Mouse (Mus musculus) megakaryocyte progenitor cell, adult 5-6 weeks (primary cell): Measurements from ENCODE around the gene Lamp1. TPM values are rescaled to one million over a fixed set of nuclear protein-coding genes. Genes with fewer than 3 reads are reported as not detected.

Experiments used
- ATAC-seq: replicated peaks from 2 replicates; pipeline ENCODE4 v1.8.0; 2016; ENCODE audit warnings: mild to moderate bottlenecking, moderate TSS enrichment, inconsistent platforms; ENCODE audit not compliant: poor library complexity
- total RNA-seq, 2 experiments: library from RNA; stranded (forward) in 1 of 2; stranded (reverse) in 1 of 2; fragments of 157-497, 149-512 nt in 1 of 2; fragments of 200-1000 nt in 1 of 2; gene quantifications; 2 replicates each; pipeline versions ENCODE4 v1.2.3 to v1.2.4; 2015 to 2017

Gene Lamp1
- total RNA-seq, 2 experiments from 2014 or later = 209 to 273 TPM

- no peak for ATAC-seq
Observed at GRCm38 (mm10) chr8:13162098-13162497, 3.1 kb downstream of the Lamp1 start.

DNA sequence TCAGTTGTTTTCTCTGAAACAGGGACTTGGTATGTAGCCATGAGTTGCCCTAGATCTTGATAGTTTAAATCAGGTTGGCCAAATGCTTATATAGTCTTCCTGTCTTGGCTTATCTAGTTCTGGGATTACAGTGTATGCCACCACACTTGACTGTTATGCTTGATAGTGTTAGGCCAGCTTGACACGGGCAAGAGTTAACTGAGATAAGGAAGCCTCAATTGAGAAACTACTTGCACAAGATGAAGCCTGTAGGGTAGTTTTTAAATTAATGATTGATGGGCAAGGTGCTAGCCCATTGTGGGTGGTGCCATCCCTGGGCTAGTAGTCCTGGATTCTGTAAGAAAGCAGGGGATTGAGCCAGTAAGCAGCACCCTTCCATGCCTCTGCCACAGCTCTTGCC is 4.6 kb downstream of the Lamp1 start:
- ATAC-seq = peak; percentile 53

DNA sequence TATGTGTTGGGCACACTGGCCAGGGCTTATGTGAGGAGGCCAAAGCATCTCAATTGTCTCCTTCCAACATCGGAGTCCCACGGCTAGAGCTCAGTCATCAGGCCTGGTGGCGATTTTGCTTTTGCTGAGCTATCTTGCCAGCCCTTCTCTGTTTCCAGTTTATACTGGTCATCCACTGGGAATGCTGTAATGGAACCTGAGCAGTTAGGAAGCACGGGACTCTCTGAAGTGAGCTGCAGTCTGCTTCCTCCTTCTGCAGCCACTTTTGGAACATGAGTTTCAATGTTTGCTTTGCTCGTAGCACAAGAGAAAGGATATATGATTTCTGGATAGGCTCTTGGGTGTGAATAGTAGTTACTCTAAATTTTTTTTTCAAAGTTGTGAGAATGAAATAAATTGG is 5.4 kb downstream of the Lamp1 start:
- no peak for ATAC-seq

- ATAC-seq = no peak
Observed at GRCm38 (mm10) chr8:13170510-13170909, 11.5 kb downstream of the Lamp1 start.

DNA sequence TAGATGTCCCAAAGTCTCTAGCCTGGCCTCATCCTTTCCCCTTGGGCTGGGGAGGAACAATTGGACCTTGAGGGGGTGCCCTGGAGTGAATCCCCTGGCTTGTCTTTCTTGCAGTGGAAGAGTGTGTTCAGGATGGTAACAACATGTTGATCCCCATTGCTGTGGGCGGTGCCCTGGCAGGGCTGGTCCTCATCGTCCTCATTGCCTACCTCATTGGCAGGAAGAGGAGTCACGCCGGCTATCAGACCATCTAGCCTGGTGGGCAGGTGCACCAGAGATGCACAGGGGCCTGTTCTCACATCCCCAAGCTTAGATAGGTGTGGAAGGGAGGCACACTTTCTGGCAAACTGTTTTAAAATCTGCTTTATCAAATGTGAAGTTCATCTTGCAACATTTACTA is 15.3 kb downstream of the Lamp1 start:
- no peak for ATAC-seq

GRCm38 (mm10) chr8:13174811-13175210 is 15.8 kb downstream of the Lamp1 start:
- no peak for ATAC-seq

DNA sequence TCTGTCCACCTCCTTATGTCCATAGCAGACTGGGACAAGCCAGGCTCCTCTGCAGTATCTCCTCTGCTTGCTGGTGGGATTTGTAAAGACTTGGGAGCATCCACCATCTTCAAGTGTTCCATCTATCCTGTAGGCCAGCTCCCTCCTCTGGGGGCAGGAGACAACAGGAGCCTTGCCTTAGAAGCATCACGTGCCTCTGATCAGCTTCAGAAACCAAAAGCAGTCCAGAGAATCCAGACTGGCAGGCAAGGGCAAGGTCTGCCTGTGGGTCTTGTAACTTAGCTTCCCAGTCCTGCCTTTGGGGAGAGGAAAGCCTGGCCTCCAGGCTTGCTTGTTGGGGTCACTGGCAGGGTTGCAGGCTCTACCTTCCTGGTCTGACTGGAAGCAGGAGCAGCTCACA is 16.7 kb downstream of the Lamp1 start:
- no peak for ATAC-seq

DNA sequence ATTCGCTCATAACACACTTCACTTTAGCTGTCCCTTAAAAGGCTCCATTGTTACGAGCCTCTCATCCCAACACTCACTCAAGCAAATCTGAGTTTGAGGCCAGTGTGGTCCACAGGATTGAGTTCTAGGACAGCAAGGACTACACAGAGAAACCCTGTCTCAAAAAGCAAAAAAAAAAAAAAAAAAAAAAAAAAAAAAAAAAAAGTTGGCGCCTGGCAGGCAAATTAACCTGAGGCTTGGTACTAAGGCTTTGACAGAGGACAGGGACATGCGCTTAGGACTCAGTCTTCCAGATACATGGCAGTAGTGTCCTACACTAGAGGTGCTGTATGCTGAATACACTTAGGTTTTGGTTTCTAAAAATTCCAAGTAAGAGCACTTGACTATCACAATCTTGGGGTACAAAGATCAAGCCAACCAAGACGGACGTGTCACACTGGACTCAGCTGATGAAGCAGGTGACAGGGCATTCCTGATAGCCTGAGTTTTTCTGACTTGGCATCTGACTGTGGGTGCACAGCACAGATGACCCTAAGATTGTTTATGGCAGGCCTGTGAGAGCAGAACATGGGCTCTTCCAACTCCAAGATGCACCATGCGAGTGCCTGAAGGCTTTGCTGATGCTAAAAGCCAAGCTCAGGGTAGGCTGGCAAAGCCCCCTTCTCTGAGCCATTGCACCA is 18.4 kb downstream of the Lamp1 start:
- no peak for ATAC-seq

- no peak for ATAC-seq
Observed at GRCm38 (mm10) chr8:13178137-13178536, 19.2 kb downstream of the Lamp1 start.

DNA sequence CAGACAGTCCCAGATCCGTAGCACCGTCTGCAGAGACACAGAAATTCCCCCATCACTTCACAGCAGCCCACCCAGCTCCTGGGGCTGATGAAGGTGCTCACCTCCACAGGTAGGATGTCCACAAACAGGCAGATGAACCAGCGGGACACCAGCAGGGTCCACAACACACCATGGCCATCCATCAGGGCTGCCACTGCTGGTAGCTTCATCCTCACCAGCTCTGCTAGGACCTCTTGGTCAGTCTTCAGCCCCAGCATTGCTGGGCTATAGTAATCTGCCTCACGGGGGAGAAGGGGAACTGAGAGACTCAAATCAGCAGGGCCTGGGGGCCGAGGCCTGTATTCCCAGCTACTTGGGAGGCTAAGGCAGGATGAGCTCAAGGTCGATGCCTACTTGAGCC is 20.5 kb downstream of the Lamp1 start:
- ATAC-seq = no peak

GRCm38 (mm10) chr8:13179948-13180347 is 21.0 kb downstream of the Lamp1 start:
- ATAC-seq = no peak

DNA sequence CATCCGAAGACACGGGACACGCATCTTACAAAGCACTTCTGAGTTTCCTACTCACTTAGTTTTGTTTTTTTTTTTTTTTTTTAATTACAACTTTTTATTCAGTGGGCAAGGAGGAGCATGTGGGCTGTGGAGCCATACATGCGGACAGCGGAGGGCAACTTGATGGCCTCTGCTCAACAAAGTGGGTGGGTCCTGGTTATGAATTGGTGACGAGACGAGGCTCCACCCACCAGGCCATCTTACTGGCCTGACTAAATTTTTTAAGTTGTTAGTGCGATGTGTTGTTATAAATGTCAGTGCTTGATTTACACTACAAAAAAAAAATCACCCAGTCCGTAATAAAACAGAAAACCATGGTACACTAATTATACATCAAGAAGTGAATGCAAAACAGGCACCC is 21.4 kb downstream of the Lamp1 start:
- ATAC-seq = no peak

DNA sequence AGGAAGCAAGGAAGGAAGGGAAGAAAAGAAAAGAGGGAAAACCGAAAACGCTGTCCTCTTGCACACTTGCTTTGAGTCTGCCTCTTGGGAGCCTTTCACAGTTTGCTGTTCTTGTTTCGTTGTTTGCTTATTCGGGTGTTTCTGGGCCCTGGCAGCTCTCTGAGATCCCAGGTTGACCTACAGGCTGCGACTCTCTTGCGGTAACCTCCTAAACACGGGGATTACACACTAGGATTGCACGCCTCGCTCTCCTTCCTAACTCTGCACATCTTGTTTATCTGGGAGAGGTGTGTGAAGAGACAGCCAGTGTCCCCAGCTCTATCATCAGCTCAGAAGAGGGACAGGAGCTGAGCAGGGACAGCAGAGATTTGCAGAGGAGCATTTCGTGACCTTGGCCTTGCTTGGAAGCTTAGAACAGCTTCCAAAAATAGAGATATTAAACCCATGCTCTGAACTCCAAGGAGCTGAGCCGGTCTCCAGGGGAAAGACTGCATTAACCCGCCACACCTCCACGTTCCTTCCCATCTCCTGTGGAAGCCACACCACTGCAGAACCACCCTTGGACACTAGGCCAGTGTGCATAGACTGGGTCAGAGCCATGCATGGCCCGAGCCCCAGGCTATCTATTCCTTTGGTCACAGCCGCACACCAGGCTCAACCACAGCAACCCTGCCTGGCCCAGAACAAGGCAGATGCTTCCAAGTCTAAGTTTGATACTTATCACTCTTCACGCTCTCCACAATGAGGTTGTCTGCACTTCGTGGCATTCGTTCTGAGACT is 22.1 kb downstream of the Lamp1 start:
- ATAC-seq = peak; percentile 68

DNA sequence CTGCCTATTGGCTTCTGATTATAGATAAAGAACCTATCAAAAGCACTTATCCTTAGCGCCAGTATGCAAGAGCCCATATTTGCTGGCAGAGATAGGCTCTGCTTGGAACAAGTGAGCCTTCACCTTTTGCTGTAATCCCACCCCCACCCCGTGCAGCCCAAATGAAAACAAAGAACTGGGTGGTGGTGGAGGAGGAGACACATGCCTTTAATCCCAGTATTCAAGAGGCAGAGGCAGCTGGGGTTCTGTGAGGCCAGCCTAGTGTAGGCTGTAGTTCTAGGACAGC is 22.7 kb downstream of the Lamp1 start:
- ATAC-seq = no peak; the same call in 1 of the 2 replicates

- no peak for ATAC-seq
Observed at GRCm38 (mm10) chr8:13186819-13187218, 27.9 kb downstream of the Lamp1 start.

DNA sequence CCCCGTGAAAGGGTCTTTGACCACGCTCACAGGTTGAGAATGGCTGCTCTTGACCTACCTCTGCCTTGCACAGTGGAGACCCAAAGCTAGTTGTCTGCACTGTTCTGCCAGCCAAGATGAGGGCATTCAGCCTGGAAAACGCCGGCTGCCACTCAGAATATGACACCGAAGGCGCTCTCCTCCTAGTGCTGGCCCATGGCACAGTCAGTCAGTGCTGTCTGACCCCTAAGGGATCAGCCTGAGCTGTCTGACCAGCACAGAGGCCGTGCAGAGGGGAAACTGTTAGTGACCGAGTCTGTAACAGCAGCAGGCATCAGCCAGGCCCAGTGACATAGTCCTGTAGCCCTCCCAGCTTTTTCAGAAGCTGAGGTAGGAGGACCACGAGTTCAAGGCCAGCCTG is 28.3 kb downstream of the Lamp1 start:
- no peak for ATAC-seq

DNA sequence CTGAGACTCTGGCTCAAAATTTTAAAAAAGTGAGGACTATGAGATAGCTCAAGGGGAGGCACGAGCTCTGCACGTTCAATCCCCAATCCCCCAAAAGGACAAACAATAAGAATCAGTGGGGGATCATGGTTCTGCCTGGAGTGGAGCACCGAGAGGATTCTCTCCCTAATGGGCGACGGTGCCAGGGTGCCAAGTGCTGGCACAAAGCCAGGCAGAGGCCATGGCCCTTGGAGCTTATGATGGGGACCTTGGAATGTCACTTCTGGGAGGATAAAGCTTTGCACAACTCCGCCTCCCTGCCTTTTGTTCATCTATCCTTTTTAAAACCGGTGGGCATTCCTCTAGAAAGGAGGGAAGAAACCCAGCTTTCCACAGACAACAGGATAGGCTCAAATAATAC is 28.7 kb downstream of the Lamp1 start:
- no peak for ATAC-seq

DNA sequence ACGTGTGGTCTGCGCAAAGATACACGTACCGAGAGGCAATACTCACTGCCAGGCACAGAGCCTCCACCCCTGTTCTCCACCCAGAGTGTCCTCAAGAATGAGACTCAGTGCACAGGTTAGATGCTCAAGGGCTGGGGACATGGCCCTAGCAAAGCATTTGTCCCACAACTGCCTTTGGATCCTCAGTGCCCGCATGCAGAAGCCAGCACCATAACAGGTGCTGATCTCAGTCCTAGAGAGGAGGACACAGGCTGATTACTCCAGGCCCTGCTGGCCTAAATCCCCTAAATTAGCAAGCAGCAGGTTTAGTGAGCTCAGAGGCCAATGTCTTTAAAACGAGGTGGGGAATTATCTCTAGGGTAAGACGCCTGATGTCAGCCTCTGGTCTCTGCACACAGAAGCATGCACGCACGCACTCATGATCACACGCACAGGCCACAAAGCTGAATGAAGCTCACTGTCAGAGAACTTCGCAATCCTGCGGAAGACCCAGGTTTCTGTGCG is 29.1 kb downstream of the Lamp1 start:
- ATAC-seq = no peak

GRCm38 (mm10) chr8:13188857-13189256 is 29.9 kb downstream of the Lamp1 start:
- ATAC-seq = no peak

DNA sequence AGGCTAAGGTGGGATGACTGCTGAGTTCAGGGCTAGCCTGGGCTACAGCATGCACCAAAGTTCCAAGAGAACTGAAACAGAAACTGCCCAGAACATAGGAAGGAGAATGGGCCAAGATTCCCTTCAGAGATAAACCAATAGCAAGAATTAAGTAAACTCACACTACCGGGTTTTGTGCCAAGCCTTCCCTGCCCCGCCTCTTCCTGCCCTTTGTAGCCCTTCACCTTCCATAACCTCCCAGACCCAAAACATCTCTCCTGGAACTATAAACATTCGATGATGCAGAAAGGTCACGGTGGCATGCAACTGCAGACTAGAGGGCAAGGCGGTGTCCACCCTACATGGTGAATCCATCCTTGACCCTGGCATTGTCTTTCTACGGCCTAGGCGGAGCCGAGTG is 31.3 kb downstream of the Lamp1 start:
- ATAC-seq = no peak

GRCm38 (mm10) chr8:13194818-13195217 is 35.9 kb downstream of the Lamp1 start:
- no peak for ATAC-seq

DNA sequence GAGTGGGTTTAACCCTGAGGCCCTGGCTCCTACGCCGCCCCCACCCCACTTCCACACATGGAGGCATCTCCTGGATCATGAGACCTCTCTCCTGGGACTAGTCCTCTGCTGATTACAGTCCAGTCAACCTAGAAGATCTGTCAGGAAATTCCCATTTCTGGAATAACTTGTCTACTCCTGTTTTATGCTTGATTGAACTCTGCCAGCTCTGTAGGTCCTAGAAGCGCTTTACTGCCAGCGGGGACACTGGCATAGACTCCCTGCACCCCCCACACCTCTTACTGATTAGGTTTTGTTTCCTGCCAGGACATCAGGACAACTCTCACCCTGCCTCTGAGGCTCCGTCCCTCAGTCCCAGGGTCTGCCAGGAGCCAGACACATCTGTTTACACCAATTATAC is 38.5 kb downstream of the Lamp1 start:
- no peak for ATAC-seq
